In the genomic region with DNA sequence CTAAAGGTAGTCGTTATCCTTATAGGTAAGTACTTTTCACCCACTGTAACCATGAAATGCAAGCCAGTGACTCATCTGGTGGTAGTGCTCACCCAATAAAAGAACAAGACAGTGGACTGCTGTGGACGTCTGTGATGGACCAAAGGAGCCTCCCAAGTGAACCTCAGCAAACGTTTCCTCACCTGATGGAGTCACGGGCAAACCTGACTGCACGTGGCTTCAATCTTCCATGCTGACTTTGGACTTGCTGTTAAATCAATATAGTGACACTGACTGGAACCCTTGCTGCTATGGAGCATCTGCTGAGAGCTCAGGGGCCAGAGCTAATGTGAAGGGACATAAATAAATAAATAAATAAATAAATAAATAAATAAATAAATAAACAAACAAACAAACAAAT, we compare ENCODE assay signal across 24 mouse cellular contexts. TPM values are rescaled to one million over a fixed set of nuclear protein-coding genes. Genes with fewer than 3 reads are reported as not detected.
"Had no signal": no experiment of that assay in that cellular context is flagged by ENCODE, and none has a peak within 500 bp of the region (broad histone marks: within the 10 kb centered on the region; RNA-seq: fewer than 3 reads in every experiment).

No protein-coding gene starts in this region.

- H3K4me3 ChIP-seq: heart, embryonic 10.5 days; heart, embryonic 12.5 days; hindbrain, embryonic 10.5 days; hindbrain, embryonic 12.5 days; intestine, embryonic 15.5 days; layer of hippocampus, adult 2 months; left cerebral cortex, adult 2 months; limb, embryonic 10.5 days; limb, embryonic 12.5 days had no signal

- H3K27ac ChIP-seq: heart, embryonic 10.5 days; hindbrain, embryonic 10.5 days; hindbrain, embryonic 12.5 days; hindbrain, embryonic 14.5 days; intestine, embryonic 15.5 days; layer of hippocampus, adult 2 months; left cerebral cortex, adult 2 months; limb, embryonic 10.5 days; limb, embryonic 12.5 days had no signal

- ATAC-seq: hindbrain, embryonic 16.5 days; inflammation-experienced regulatory T-cells, adult 6 months; intestine, embryonic 15.5 days; intestine, postnatal 0 days had no signal

- DNase-seq: gastrocnemius, postnatal 14 days; heart, adult 18-20 months; heart, postnatal 10 days; heart, postnatal 4 days; kidney, adult 18-20 months; kidney, adult 8-10 months; kidney, postnatal 10 days; kidney, postnatal 25 days; kidney, postnatal 4 days had no signal

- H3K9me3 ChIP-seq: heart, embryonic 10.5 days; heart, embryonic 12.5 days; hindbrain, embryonic 10.5 days; hindbrain, embryonic 12.5 days; intestine, embryonic 15.5 days; limb, embryonic 10.5 days; limb, embryonic 12.5 days had no signal

- H3K36me3 ChIP-seq: heart, embryonic 10.5 days; heart, embryonic 12.5 days; hindbrain, embryonic 10.5 days; hindbrain, embryonic 12.5 days; intestine, embryonic 15.5 days; limb, embryonic 10.5 days; limb, embryonic 12.5 days had no signal

- H3K27me3 ChIP-seq: heart, embryonic 12.5 days; hindbrain, embryonic 12.5 days; intestine, embryonic 15.5 days; limb, embryonic 12.5 days had no signal

- H3K4me2 ChIP-seq: heart, embryonic 12.5 days; hindbrain, embryonic 12.5 days; hindbrain, embryonic 14.5 days; intestine, embryonic 15.5 days; limb, embryonic 12.5 days; liver, embryonic 11.5 days had no signal

- H3K9ac ChIP-seq: heart, embryonic 12.5 days; hindbrain, embryonic 12.5 days; hindbrain, embryonic 14.5 days; intestine, embryonic 15.5 days; limb, embryonic 12.5 days had no signal

RNA-seq across cellular contexts. Expression of a gene that starts 44.5 kb away (rescaled TPM):
- total RNA-seq: granulocyte monocyte progenitor cell, adult 5-6 weeks had no signal
- polyA plus RNA-seq: inflammation-experienced regulatory T-cells, adult 6 months had no signal
